Comparison of ENCODE assay signal across 19 mouse cellular contexts in the genomic region with DNA sequence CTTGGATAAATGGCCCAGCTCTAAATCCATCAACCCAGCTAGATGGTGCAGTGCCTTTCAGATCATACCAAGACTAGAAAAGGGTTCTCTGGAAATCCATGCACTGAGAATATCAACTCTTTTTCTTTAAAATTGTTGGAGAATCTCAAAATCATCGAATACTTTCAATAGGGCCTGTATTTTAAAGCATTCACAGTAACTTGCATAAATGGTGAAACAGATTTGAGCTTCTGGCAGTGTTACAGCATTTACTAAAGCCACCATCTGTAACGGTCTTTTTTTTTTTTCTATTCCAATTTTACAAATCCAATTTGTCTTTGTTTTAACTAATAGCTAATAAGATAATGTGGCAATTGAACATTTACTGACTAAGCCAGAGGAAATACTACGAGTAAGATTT. TPM values are rescaled to one million over a fixed set of nuclear protein-coding genes. Genes with fewer than 3 reads are reported as not detected.
A peak's percentile ranks its signal among the peaks of the same experiment; 100 is the strongest.
DNase-seq lines count a peak whose midpoint lies in the region; ATAC-seq lines count a peak whose summit lies in the region.
"Had no signal": no experiment of that assay in that cellular context is flagged by ENCODE, and none has a peak within 500 bp of the region (broad histone marks: within the 10 kb centered on the region; RNA-seq: fewer than 3 reads in every experiment).

No protein-coding gene starts in this region.

- H3K36me3 ChIP-seq in embryonic facial prominence, embryonic 15.5 days = no peaks in the 10 kb centered on the region
- no peaks in the 10 kb centered on the region for H3K36me3 ChIP-seq in embryonic facial prominence, embryonic 10.5 days (replicated peaks)
- no peaks in the 10 kb centered on the region for H3K36me3 ChIP-seq in hindbrain, embryonic 13.5 days
- H3K36me3 ChIP-seq in hindbrain, embryonic 12.5 days = no peaks in the 10 kb centered on the region
- no peaks in the 10 kb centered on the region for H3K36me3 ChIP-seq in neural tube, embryonic 13.5 days
- no peaks in the 10 kb centered on the region for H3K36me3 ChIP-seq in kidney, embryonic 16.5 days (ENCODE audit: insufficient read depth, low read length)
- H3K36me3 ChIP-seq: heart, embryonic 10.5 days had no signal

- no peaks in the 10 kb centered on the region for H3K27me3 ChIP-seq in embryonic facial prominence, embryonic 15.5 days
- no peaks in the 10 kb centered on the region for H3K27me3 ChIP-seq in embryonic facial prominence, embryonic 10.5 days (replicated peaks; ENCODE audit: low read depth, poor library complexity, severe bottlenecking)
- H3K27me3 ChIP-seq in hindbrain, embryonic 13.5 days = no peaks in the 10 kb centered on the region
- H3K27me3 ChIP-seq in hindbrain, embryonic 12.5 days = no peaks in the 10 kb centered on the region
- no peaks in the 10 kb centered on the region for H3K27me3 ChIP-seq in neural tube, embryonic 13.5 days
- no peaks in the 10 kb centered on the region for H3K27me3 ChIP-seq in kidney, embryonic 16.5 days (ENCODE audit: insufficient read depth, low read length)

- H3K4me2 ChIP-seq in embryonic facial prominence, embryonic 15.5 days (replicated peaks) = no peak overlapping the region
- H3K4me2 ChIP-seq in hindbrain, embryonic 13.5 days = no peak overlapping the region
- H3K4me2 ChIP-seq in hindbrain, embryonic 12.5 days (replicated peaks) = no peak overlapping the region
- H3K4me2 ChIP-seq in neural tube, embryonic 13.5 days = no peak overlapping the region
- no peak overlapping the region for H3K4me2 ChIP-seq in kidney, embryonic 16.5 days (replicated peaks; ENCODE audit: low read depth, low read length)

- 0 out of 2 replicates have a peak, but pooled peaks cover 13% of the 10 kb centered on the region for H3K4me1 ChIP-seq in embryonic facial prominence, embryonic 15.5 days
- peaks cover 13% of the 10 kb centered on the region for H3K4me1 ChIP-seq in embryonic facial prominence, embryonic 10.5 days
- peaks cover 33% of the 10 kb centered on the region for H3K4me1 ChIP-seq in hindbrain, embryonic 13.5 days (replicated peaks)
- H3K4me1 ChIP-seq in hindbrain, embryonic 12.5 days = peaks cover 34% of the 10 kb centered on the region
- peaks cover 45% of the 10 kb centered on the region for H3K4me1 ChIP-seq in neural tube, embryonic 13.5 days (replicated peaks)
- no peaks in the 10 kb centered on the region for H3K4me1 ChIP-seq in kidney, embryonic 16.5 days (ENCODE audit: insufficient read depth, low read length)
- H3K4me1 ChIP-seq: heart, embryonic 10.5 days had no signal

- 0 out of 2 replicates have a peak overlapping the region, but pooled peaks have one; percentile 5 for H3K27ac ChIP-seq in embryonic facial prominence, embryonic 15.5 days (replicated peaks)
- H3K27ac ChIP-seq in embryonic facial prominence, embryonic 10.5 days (replicated peaks) = no peak overlapping the region
- H3K27ac ChIP-seq in hindbrain, embryonic 13.5 days = peak overlapping the region; percentile 63
- no peak overlapping the region for H3K27ac ChIP-seq in hindbrain, embryonic 12.5 days
- peak overlapping the region; percentile 49; the same call in 1 of the 2 replicates for H3K27ac ChIP-seq in neural tube, embryonic 13.5 days (replicated peaks)
- no peak overlapping the region for H3K27ac ChIP-seq in kidney, embryonic 16.5 days (ENCODE audit: low read length)
- H3K27ac ChIP-seq: heart, embryonic 10.5 days had no signal

- ATAC-seq in embryonic facial prominence, embryonic 15.5 days (ENCODE audit: insufficient number of reproducible peaks, low FRiP score, low TSS enrichment, low read depth) = no peak
- no peak for ATAC-seq in hindbrain, embryonic 13.5 days (ENCODE audit: low FRiP score)
- no peak for ATAC-seq in hindbrain, embryonic 12.5 days (ENCODE audit: low FRiP score)
- no peak for ATAC-seq in neural tube, embryonic 13.5 days (ENCODE audit: low read depth)
- no peak for ATAC-seq in kidney, embryonic 16.5 days (ENCODE audit: low FRiP score, low TSS enrichment)
- ATAC-seq: CD4-positive, CD25-positive, alpha-beta regulatory T cell, adult 4 months; inflammation-experienced regulatory T-cells, adult 6 months; intestine, postnatal 0 days had no signal

- H3K9ac ChIP-seq in embryonic facial prominence, embryonic 15.5 days = no peak overlapping the region
- H3K9ac ChIP-seq in hindbrain, embryonic 13.5 days = no peak overlapping the region
- H3K9ac ChIP-seq in hindbrain, embryonic 12.5 days = no peak overlapping the region
- H3K9ac ChIP-seq in neural tube, embryonic 13.5 days = no peak overlapping the region
- no peak overlapping the region for H3K9ac ChIP-seq in kidney, embryonic 16.5 days (replicated peaks; ENCODE audit: low read length)

- H3K4me3 ChIP-seq in embryonic facial prominence, embryonic 15.5 days (replicated peaks) = no peak overlapping the region
- no peak overlapping the region for H3K4me3 ChIP-seq in embryonic facial prominence, embryonic 10.5 days
- H3K4me3 ChIP-seq in hindbrain, embryonic 13.5 days = no peak overlapping the region
- H3K4me3 ChIP-seq in hindbrain, embryonic 12.5 days = no peak overlapping the region
- H3K4me3 ChIP-seq in neural tube, embryonic 13.5 days = no peak overlapping the region
- no peak overlapping the region for H3K4me3 ChIP-seq in kidney, embryonic 16.5 days (ENCODE audit: low read length)
- H3K4me3 ChIP-seq: heart, embryonic 10.5 days had no signal

- WGBS in embryonic facial prominence, embryonic 15.5 days = 56% methylated on average over 3 of the region's 3 CpGs
- WGBS in embryonic facial prominence, embryonic 10.5 days = 86% methylated on average over 3 of the region's 3 CpGs
- WGBS in hindbrain, embryonic 13.5 days = 79% methylated on average over 3 of the region's 3 CpGs
- WGBS in hindbrain, embryonic 12.5 days = 87% methylated on average over 3 of the region's 3 CpGs
- 76% methylated on average over 3 of the region's 3 CpGs for WGBS in neural tube, embryonic 13.5 days
- WGBS in kidney, embryonic 16.5 days = 87% methylated on average over 3 of the region's 3 CpGs

- no peak for DNase-seq in embryonic facial prominence, embryonic 10.5 days (ENCODE audit: low spot score)
- DNase-seq in neural tube, embryonic 10.5 days (ENCODE audit: extremely low spot score, low spot score) = no peak
- DNase-seq in lung, adult 18-20 months = no peak
- DNase-seq: adrenal gland, postnatal 10 days; B cell, adult 2 months; cerebellum, adult 2 months; gastrocnemius, postnatal 10 days; heart, adult 18-20 months; heart, postnatal 10 days; heart, postnatal 4 days had no signal

- no peaks in the 10 kb centered on the region for H3K9me3 ChIP-seq in embryonic facial prominence, embryonic 15.5 days (replicated peaks)
- H3K9me3 ChIP-seq in embryonic facial prominence, embryonic 10.5 days = no peaks in the 10 kb centered on the region
- no peaks in the 10 kb centered on the region for H3K9me3 ChIP-seq in hindbrain, embryonic 13.5 days
- H3K9me3 ChIP-seq in hindbrain, embryonic 12.5 days (replicated peaks) = no peaks in the 10 kb centered on the region
- H3K9me3 ChIP-seq in neural tube, embryonic 13.5 days = no peaks in the 10 kb centered on the region
- H3K9me3 ChIP-seq in kidney, embryonic 16.5 days (ENCODE audit: low read length) = no peaks in the 10 kb centered on the region
- H3K9me3 ChIP-seq: heart, embryonic 10.5 days had no signal

RNA-seq across cellular contexts. Expression of gene Frmd4b, which starts 27.8 kb away (rescaled TPM):
- 16.3 and 17.8 TPM in 2 replicates for polyA plus RNA-seq in embryonic facial prominence, embryonic 15.5 days (2015; fragmentation: Nextera tagmentation; extraction: Ambion mirVana)
- 16.9 and 19.2 TPM in 2 replicates for polyA plus RNA-seq in embryonic facial prominence, embryonic 10.5 days (2016; fragmentation: Nextera tagmentation; extraction: Ambion mirVana)
- polyA plus RNA-seq in hindbrain, embryonic 13.5 days (2015; fragmentation: Nextera tagmentation; extraction: Ambion mirVana) = 31.4 and 31.7 TPM in 2 replicates
- polyA plus RNA-seq in hindbrain, embryonic 12.5 days (2016; fragmentation: Nextera tagmentation; extraction: Ambion mirVana) = 48.5 and 54.3 TPM in 2 replicates
- 28.7 and 30.9 TPM in 2 replicates for polyA plus RNA-seq in neural tube, embryonic 13.5 days (2015; fragmentation: Nextera tagmentation; extraction: Ambion mirVana)
- polyA plus RNA-seq in kidney, embryonic 16.5 days (2015; fragmentation: Nextera tagmentation; extraction: Ambion mirVana) = 18.1 and 18.3 TPM in 2 replicates

Comparison
In these comparisons a context has a peak if more than half of its experiments do, and no peak if none do; other contexts are left out.
1. H3K27ac ChIP-seq: peak in embryonic facial prominence, embryonic 15.5 days (single experiment), hindbrain, embryonic 13.5 days (single experiment) and neural tube, embryonic 13.5 days (single experiment); none in embryonic facial prominence, embryonic 10.5 days (single experiment), hindbrain, embryonic 12.5 days (single experiment) and kidney, embryonic 16.5 days (single experiment).